Mouse (Mus musculus) erythroblast, embryonic 14.5 days (primary cell): Measurements from ENCODE around the gene Ccr4.

ENCODE experiments used
- GATA1 ChIP-seq: IDR thresholded peaks from 2 replicates; pipeline ENCODE4 v1.6.1; 2012; ENCODE audit warnings: low read length, inconsistent platforms, mixed read lengths
- TAL1 ChIP-seq: IDR thresholded peaks from 3 replicates; pipeline ENCODE4 v1.6.1; 2012; ENCODE audit warnings: low read length, inconsistent platforms, mixed read lengths

- TF ChIP-seq TAL1 (no peak), GATA1 (no peak)
Observed at GRCm38 (mm10) chr9:114499783-114500515, 4.8 kb downstream of the Ccr4 start.
